Mouse (Mus musculus) hindbrain, embryonic 11.5 days (tissue): Measurements from ENCODE around the gene Tmem179. TPM values are rescaled to one million over a fixed set of nuclear protein-coding genes. Genes with fewer than 3 reads are reported as not detected.

Experiments used
- ATAC-seq: fragments of 200-750 bp; cut with Nextera tagmentation; 2 replicates; pipeline ENCODE4 v1.8.0; 2017; ENCODE audit warnings: mild to moderate bottlenecking, moderate TSS enrichment, moderate library complexity; ENCODE audit not compliant: low FRiP score
- DNase-seq: peaks from one replicate; pipeline ENCODE4 v3.0.0-alpha.2; 2015; ENCODE audit warnings: low spot score
- H3K27ac ChIP-seq: fragments of 300-500 bp; sonication (generic); 2 replicates; pipeline ENCODE4 v1.5.1; 2014; ENCODE audit warnings: mild to moderate bottlenecking, low read depth, low read length
- H3K27me3 ChIP-seq: fragments of 300-500 bp; sonication (generic); 2 replicates; pipeline ENCODE4 v1.6.1; 2014; ENCODE audit warnings: mild to moderate bottlenecking, low read length, moderate library complexity, mixed read lengths; ENCODE audit not compliant: control insufficient read depth, insufficient read depth
- H3K36me3 ChIP-seq: fragments of 300-500 bp; sonication (generic); 2 replicates; pipeline ENCODE4 v1.6.1; 2014; ENCODE audit warnings: mild to moderate bottlenecking, low read length, moderate library complexity, mixed read lengths; ENCODE audit not compliant: control insufficient read depth, insufficient read depth
- H3K4me1 ChIP-seq: fragments of 300-500 bp; sonication (generic); replicated peaks from 2 replicates; pipeline ENCODE4 v1.6.1; 2014; ENCODE audit warnings: low read length, mixed read lengths; ENCODE audit not compliant: control insufficient read depth, insufficient read depth
- H3K4me2 ChIP-seq: fragments of 300-500 bp; sonication (generic); replicated peaks from 2 replicates; pipeline ENCODE4 v1.6.1; 2014; ENCODE audit warnings: mild to moderate bottlenecking, low read depth, low read length
- H3K4me3 ChIP-seq: fragments of 300-500 bp; sonication (generic); 2 replicates; pipeline ENCODE4 v1.5.1; 2014; ENCODE audit warnings: low read depth, low read length
- H3K9ac ChIP-seq: fragments of 300-500 bp; sonication (generic); 2 replicates; pipeline ENCODE4 v1.6.1; 2014; ENCODE audit warnings: low read depth, low read length
- H3K9me3 ChIP-seq: fragments of 300-500 bp; sonication (generic); 2 replicates; pipeline ENCODE4 v1.6.1; 2016; ENCODE audit warnings: low read length; ENCODE audit not compliant: control insufficient read depth
- WGBS: fragments of 180-500 bp; shearing (Covaris S2); extraction: QIAGEN DNeasy Blood & Tissue Kit; methylation state at CpG from one replicate; pipeline ENCODE4 v1.1.7; 2014; 5-methylcytosine and 5-hydroxymethylcytosine counted together
- polyA plus RNA-seq: library from polyadenylated mRNA; unstranded; fragments of >200 nt; fragmentation: Nextera tagmentation; extraction: Ambion mirVana; gene quantifications from 2 replicates; pipeline ENCODE4 v1.2.1, GENCODE M21; 2014

The Tmem179 gene
- polyA plus RNA-seq: 6.0 and 7.0 TPM in 2 replicates

GRCm38 (mm10) chr12:112516697-112517337 lies at the start of gene Tmem179:
Gene Tmem179 (minus strand): TSS chr12:112516747.
- Histone ChIP-seq H3K27ac (no peak within 1 kb of the TSS), H3K4me1 (peaks cover 3% of the 10 kb centered on the region; the same call in 1 of the 2 replicates), H3K36me3 (no peaks in the 10 kb centered on the region), H3K4me3 (no peak within 1 kb of the TSS), H3K27me3 (peaks cover 6% of the 10 kb centered on the region), H3K9me3 (no peaks in the 10 kb centered on the region), H3K4me2 (no peak within 1 kb of the TSS), H3K9ac (no peak within 1 kb of the TSS)
- ATAC-seq (peak; percentile 30; the same call in 1 of the 2 replicates), DNase-seq (peak; percentile 73)
- 22% methylated on average over 14 of the region's 14 CpGs for WGBS

DNA sequence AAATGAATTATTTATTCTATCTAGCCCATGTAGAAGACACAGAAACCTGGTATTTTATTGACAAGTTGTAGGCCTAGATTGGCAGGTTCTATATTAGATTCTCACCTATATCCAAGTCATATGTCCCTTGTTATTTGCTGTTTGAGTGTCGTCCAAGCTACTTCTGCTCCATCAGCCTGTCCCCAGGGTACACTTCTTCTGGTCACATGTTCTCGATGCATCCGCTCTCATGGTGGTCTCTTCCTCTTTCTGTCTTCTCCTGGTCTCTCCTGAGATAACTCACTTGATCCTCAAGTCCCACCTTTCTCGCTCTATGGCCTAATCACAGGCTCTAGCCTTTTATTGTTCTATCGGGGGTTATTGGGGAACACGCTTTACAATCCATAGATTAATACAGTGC lies 46.5 kb upstream of the Tmem179 start:
- Histone ChIP-seq H3K4me1 (no peaks in the 10 kb centered on the region), H3K36me3 (no peaks in the 10 kb centered on the region), H3K9me3 (no peaks in the 10 kb centered on the region), H3K27ac (no peak overlapping the region), H3K4me2 (no peak overlapping the region), H3K27me3 (no peaks in the 10 kb centered on the region), H3K4me3 (no peak overlapping the region), H3K9ac (no peak overlapping the region)
- DNase-seq (no peak), ATAC-seq (no peak)
- 92% methylated on average over 6 of the region's 6 CpGs for WGBS

- no peak overlapping the region for H3K27ac ChIP-seq
- DNase-seq (no peak), ATAC-seq (no peak)
- H3K36me3 ChIP-seq: no peaks in the 10 kb centered on the region
- no peak overlapping the region for H3K4me2 ChIP-seq
- H3K27me3 ChIP-seq: no peaks in the 10 kb centered on the region
- H3K9me3 ChIP-seq: no peaks in the 10 kb centered on the region
- 80% methylated on average over 5 of the region's 5 CpGs for WGBS
- H3K4me1 ChIP-seq: no peaks in the 10 kb centered on the region
- no peak overlapping the region for H3K9ac ChIP-seq
- H3K4me3 ChIP-seq: no peak overlapping the region
These were observed 45.9 kb upstream of the Tmem179 start for GRCm38 (mm10) chr12:112562462-112562861.

- ATAC-seq (no peak), DNase-seq (no peak)
- Histone ChIP-seq H3K9ac (no peak overlapping the region), H3K4me2 (no peak overlapping the region), H3K36me3 (no peaks in the 10 kb centered on the region), H3K4me3 (no peak overlapping the region), H3K4me1 (no peaks in the 10 kb centered on the region), H3K27ac (no peak overlapping the region), H3K27me3 (no peaks in the 10 kb centered on the region), H3K9me3 (no peaks in the 10 kb centered on the region)
- 67% methylated on average over 3 of the region's 3 CpGs for WGBS
These were observed 44.6 kb upstream of the Tmem179 start for GRCm38 (mm10) chr12:112561163-112561562.

DNA sequence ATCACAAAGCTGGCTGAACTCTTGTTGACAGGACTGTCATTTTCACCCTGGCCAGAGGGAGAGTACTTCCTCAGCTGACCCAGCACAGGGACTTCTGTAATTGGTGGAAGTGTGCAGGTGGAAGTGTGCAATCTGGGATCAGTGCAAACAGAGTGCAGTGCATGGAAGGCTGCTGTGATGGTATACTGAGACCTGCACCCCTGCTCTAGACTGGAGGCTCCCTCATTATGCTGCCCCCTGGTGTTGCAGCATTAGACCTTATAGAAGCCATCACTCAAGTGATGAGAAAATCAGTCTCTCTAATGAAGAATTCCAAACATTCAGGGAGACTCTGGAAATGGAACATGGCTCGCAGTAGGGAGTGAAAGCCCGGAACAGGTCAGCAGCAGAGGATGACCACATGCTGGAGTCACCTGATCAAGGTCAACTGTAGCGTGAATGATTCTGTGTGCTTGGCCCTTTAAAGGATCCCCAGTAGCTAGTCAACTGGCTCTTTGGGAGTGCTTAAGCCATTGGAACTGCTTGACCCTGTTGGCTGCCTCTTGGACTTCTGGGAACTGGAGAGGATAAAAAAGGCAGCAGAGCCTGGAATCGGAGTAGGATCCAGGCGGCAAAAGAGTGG lies 43.7 kb upstream of the Tmem179 start:
- no peak overlapping the region for H3K9ac ChIP-seq
- H3K27me3 ChIP-seq: no peaks in the 10 kb centered on the region
- no peaks in the 10 kb centered on the region for H3K36me3 ChIP-seq
- ATAC-seq: no peak
- WGBS: 47% methylated on average over 4 of the region's 5 CpGs
- H3K4me2 ChIP-seq: no peak overlapping the region
- H3K27ac ChIP-seq: no peak overlapping the region
- H3K9me3 ChIP-seq: no peaks in the 10 kb centered on the region
- H3K4me1 ChIP-seq: no peaks in the 10 kb centered on the region
- DNase-seq: no peak
- H3K4me3 ChIP-seq: no peak overlapping the region

DNA sequence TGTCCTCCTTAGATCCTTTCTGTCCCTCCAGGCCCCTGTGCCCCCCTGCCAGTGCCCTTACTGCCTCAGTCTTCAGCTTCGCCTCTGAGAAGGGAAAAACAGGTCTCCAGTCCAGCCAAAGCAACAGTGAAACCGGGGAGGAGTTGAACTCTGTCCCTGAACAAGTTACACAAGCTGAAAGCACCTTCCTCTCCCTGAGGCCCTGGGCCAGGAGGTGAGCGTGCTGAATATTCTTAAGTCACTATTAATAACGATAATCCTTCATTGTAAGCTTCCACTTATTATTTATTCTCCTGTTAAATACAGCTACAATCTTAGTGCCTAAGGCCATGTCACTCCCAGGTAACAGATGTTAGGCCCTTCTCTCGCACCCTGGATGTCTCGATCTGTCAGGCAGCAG lies 43.1 kb upstream of the Tmem179 start:
- H3K9ac ChIP-seq: no peak overlapping the region
- no peak for ATAC-seq

DNA sequence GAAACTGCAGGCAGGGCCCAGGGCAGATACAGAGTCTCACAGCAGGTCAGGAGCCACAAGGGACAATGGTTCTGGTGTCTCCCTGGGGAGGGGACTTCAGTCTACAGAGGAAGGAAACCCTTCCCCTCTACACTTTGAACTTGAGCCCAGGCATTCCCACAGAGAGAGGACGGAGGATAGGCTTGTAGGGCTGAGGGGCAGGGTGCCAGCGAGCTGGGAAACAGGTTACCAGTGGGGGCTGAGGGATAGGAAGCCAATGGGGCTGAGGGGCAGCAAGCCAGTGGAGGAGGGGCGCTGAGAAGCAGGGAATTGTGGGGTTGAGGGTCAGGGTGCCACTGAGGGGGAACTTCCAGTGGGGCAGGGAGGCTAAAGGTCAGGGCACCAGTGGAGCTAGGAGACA lies 42.7 kb upstream of the Tmem179 start:
- Histone ChIP-seq H3K4me1 (no peaks in the 10 kb centered on the region), H3K4me2 (no peak overlapping the region), H3K27ac (no peak overlapping the region), H3K27me3 (no peaks in the 10 kb centered on the region), H3K9me3 (no peaks in the 10 kb centered on the region), H3K36me3 (no peaks in the 10 kb centered on the region), H3K9ac (no peak overlapping the region), H3K4me3 (no peak overlapping the region)
- 43% methylated on average over 3 of the region's 3 CpGs for WGBS
- DNase-seq (no peak), ATAC-seq (no peak)

More for the DNA sequence above, 43.1 kb upstream of the Tmem179 start:
- no peak overlapping the region for H3K4me2 ChIP-seq
- no peaks in the 10 kb centered on the region for H3K9me3 ChIP-seq
- 72% methylated on average over 6 of the region's 6 CpGs for WGBS
- H3K4me1 ChIP-seq: no peaks in the 10 kb centered on the region
- no peaks in the 10 kb centered on the region for H3K27me3 ChIP-seq
- DNase-seq: no peak
- no peak overlapping the region for H3K27ac ChIP-seq
- H3K4me3 ChIP-seq: no peak overlapping the region
- H3K36me3 ChIP-seq: no peaks in the 10 kb centered on the region

GRCm38 (mm10) chr12:112557219-112557618 lies 40.7 kb upstream of the Tmem179 start:
- Histone ChIP-seq H3K27me3 (no peaks in the 10 kb centered on the region), H3K4me2 (no peak overlapping the region), H3K9me3 (no peaks in the 10 kb centered on the region), H3K4me1 (peaks cover 2% of the 10 kb centered on the region), H3K4me3 (no peak overlapping the region), H3K27ac (no peak overlapping the region), H3K36me3 (no peaks in the 10 kb centered on the region), H3K9ac (no peak overlapping the region)
- 82% methylated on average over 5 of the region's 5 CpGs for WGBS
- ATAC-seq: no peak
- DNase-seq: no peak

DNA sequence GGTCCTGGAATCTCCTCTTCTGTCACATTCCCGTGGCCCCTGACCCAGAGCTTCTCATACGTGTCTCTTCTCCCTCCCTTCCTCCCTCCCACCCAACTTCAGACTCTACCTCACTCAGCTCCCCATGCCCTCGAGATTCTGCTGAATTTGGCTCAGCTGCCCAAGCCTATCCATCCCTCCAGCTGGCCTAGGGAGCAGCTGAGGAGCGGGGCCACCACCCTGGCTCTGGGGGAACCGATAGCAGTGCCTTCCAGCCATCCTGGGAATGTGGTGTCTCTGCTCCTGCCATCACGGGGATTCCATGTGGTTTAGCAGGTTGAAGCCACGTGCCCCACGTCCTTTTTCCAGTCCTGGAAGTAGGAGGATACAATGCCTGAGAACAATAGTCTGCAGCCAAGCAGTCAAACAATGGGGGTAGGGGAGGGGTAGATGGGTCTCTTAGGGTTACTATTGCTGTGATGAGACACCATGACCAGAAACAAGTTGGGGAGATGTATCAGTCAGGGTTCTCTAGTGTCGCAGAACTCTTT lies 40.0 kb upstream of the Tmem179 start:
- 68% methylated on average over 9 of the region's 9 CpGs for WGBS
- DNase-seq: no peak
- Histone ChIP-seq H3K4me3 (no peak overlapping the region), H3K9me3 (no peaks in the 10 kb centered on the region), H3K27me3 (no peaks in the 10 kb centered on the region), H3K36me3 (no peaks in the 10 kb centered on the region), H3K4me1 (peaks cover 3% of the 10 kb centered on the region), H3K27ac (no peak overlapping the region), H3K9ac (no peak overlapping the region), H3K4me2 (no peak overlapping the region)
- no peak for ATAC-seq
